Mouse (Mus musculus) skeletal muscle tissue, adult 2 months (tissue): Measurements from ENCODE around the gene Thsd7b.

Experiments used
- DNase-seq: peaks from one replicate; pipeline ENCODE4 v3.0.0-alpha.2; 2012; ENCODE audit warnings: low read depth, low spot score

Thsd7b gene

DNA sequence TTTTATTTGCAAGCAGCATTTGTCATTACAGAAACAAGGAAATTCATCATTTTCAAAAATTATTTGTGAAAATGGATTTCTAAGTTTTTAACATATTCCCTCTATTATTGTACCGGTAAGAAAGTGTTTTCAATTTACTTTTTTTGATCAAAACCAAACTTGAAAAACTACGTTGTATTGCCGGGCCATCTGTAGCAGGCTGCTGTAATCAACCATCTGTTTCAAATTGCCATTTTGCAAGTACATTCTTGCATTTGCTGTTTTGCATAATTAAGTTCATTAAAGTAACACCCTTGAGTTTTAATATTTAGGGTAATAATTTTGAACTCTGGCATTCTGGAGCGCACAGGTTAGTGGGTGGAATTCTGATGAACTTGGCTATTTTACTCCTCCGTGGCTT is 246.6 kb downstream of the Thsd7b start:
- DNase-seq = no peak

DNA sequence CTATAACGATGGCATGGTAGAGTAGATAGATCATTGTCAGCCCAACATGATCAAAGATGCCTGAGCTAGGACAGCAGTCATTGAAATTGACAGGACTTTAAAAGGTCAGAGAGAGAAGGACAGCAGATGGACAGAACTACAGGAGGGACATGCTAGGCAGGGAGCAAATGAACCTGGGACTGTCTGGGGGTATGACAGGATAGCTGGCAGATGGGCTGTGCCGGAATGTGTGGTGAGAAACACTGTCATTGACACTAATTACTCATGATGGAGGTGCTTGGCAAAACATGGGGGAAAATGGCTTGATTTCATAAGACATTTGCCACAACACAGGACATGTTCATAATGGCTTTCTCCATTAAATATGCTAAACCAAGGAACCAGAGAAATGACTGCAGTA is 253.9 kb downstream of the Thsd7b start:
- DNase-seq = no peak

DNA sequence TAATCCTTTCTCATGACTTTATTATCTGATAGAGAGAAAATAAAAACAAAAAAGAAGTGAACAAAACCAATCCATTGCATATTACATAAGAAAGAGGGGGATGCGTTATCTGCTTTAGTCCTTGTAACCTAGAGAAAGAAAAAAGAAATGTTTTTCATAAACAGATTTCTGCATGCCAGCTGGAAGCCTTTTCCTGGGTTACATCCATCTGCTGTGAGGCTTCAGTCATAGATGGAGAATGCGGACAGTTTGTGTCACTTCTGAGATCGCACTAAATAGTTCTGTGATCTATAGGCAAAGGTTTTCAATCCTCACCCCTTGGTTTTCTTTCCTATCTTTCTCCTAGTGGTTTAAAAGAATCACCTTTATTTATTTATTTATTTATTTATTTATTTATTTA is 259.1 kb downstream of the Thsd7b start:
- DNase-seq = no peak

DNA sequence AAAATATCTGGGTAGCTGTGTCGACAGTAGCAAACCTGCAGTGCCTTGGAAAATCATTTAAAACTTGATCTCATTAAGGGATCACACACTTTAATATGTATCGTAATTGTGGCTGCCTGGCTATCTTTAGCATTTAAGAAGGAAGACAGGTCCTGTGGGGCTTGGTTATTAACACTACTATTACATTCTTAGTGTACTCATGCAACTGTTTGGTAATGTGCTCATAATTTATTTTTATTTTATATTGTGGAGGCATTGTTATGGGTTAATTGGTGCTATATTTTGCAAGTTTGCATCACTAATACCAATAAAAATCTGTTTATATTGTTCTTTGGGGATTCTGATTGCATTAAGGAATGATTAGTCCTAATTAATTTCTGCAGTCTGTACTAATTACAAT is 265.4 kb downstream of the Thsd7b start:
- no peak for DNase-seq

DNA sequence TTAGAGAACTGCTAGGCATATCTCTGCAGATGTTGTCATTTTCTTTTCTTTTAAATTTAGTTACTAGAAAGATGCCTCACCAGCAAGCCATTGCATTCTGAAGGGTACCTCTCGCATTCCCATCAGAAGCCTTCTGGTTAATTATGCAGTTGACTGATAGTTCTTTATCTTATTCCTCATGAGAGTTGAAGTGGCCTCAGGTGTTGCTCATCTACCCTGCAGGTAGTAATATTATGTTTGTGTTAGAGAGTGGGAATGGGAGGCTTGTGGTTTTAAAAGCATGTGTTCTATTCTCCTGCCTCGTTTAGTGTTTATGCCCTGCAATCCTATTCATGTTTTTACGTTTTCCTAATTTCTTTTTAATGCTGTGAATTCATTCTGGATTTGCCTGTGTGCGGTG is 265.9 kb downstream of the Thsd7b start:
- no peak for DNase-seq

DNA sequence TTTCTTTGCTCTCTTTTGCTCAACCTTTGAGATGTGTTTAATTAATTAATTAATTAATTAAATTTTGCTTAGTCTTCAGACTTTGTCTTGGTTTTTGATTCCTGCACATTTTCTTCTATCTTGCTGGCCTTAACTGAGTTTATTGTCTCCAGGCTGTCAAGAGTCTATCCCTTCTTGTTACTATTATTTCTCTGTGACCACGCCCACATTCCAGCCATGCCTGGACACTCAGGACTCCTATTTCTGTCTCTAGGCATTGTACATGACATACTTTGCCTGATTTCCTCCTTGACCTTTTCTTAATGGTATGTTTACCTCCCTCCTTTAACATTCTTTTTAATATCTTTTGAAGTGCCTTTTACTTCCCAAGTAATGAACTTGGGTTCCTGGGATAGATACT is 267.6 kb downstream of the Thsd7b start:
- DNase-seq = no peak

DNA sequence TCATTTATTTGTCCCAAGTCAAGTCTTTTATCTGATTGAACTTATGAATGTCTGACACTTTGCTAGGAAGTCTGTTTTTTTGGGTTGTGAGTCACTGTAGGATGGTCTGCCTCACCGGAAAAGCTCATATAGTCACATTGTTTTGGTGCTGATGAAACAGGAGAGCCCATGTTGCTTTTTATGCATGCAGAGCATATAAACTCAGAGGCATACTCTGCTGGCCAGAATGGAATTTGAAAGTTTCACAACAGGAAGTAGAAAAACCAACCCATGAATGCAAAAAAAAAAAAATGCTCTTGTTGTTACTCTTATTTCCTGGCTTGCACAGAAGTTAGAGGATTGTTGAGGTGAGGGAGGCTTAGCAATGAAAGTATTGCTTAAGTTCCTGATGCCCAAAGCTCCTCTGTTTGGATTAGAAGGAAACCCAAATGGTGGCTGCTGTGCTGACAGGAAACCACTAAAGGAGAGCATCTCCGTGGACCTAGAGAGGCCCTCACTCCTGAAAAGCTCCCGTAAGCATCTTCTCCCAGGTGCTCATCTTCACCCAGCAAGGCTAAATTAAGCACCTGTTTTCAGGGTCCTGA is 269.6 kb downstream of the Thsd7b start:
- no peak for DNase-seq

DNA sequence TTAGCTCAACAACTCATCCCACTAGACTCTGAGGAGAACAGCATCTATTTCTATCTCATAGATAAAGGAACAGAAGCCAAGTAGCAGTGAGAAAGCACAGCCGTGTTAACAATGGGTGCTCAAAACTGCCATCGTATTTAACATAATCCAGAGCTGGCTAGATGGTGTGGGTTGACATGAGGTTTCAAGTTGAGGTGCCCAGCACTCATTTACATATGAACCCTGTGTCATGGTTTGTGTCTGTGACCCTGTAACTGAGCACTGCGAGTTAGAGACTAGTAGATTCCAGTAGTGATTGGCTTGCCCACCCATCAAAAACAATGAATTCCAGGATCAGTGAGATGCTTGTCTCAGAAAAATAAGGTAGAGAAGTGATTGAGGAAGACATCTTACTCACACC is 270.1 kb downstream of the Thsd7b start:
- DNase-seq = no peak

DNA sequence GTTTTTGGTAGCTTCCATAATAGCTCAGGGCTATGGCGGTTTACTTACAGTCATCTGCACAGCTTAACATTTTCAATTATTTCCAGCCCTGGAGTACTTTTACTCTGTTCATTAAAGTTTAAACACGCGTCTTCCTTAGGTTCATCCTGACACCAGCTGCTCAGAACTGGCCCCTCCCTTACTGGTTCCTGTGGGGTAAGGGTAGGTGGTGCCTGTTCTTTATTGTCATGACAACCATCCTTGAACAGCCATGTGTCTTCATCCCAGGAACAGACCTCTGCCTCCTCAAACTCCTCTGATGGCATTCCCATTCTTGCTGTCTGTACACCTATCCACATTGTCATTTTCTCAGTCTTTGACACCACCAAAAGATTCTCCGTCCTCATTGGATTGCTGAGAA is 285.0 kb downstream of the Thsd7b start:
- no peak for DNase-seq

DNA sequence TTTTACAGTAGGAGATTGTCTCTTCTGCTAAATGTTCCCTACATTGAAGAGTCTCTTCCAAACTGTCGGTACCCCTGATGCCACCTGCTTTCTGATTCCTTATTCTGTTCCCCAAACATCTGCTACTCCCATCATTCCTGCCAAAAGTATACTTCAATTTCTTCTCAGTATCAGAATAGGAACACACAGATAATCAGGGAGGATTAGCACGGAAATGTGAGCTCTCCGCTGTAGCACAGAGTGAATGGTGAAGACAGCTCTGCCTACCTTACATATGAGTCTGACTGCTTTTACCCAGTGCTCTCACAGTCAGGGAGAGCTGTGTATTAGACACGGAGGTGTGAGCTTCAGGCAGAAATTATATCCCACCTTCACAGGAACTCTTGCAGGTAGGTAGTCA is 286.0 kb downstream of the Thsd7b start:
- DNase-seq = no peak

DNA sequence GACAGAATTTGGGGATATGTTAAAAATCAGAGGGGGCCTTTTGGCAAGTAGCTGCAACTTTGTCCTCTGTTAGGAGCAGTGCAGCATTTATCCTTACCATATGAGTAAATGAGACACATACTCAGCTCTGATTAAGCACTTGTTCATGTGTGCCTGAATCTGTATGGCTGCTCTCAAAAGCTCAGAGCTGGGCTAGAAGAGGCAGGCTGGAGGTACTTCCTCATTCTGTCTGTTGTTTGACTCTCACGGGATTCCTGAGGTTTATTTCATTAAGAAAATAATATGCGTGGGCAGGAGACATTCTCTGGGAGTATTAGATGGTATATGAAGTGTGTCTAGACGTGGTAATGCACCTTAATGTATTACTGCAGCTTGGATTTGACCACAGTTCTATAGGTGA is 286.7 kb downstream of the Thsd7b start:
- DNase-seq = no peak

DNA sequence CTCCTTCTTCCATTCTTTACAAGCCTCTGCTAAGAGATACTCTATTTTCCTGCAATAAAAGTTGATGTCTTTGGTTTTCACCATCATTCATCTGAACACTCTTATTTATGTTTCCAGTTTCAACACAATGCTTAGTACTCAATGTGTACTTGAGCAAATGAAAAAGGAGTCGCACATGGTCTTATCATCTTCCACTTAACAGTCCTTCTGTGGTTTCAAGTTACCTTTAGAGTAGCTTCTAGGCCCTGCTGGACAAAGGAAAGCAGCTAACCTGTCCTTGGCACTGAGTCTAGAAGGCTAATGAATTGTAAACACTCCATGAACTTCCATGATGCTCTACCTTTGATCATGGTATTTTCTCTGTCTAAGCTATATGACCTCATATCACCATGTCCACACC is 289.6 kb downstream of the Thsd7b start:
- DNase-seq = no peak

DNA sequence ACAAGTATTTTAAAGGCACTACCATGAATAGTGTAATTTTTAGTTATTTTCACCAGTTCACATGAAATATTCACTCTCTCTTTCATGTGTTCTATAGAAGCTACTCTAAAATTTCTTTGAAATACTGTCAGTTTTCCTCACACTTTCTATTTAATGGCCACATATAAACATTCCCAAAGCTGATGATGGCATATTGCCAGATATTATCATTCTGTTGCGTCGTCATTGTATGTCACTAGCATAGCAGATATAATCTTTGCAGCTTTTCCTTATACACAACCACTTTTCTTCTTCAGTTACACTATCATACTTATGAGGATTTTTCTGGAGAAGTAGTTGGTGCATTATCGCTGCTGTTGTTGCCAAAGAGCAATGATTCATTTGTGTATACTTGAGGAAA is 297.4 kb downstream of the Thsd7b start:
- DNase-seq = no peak

DNA sequence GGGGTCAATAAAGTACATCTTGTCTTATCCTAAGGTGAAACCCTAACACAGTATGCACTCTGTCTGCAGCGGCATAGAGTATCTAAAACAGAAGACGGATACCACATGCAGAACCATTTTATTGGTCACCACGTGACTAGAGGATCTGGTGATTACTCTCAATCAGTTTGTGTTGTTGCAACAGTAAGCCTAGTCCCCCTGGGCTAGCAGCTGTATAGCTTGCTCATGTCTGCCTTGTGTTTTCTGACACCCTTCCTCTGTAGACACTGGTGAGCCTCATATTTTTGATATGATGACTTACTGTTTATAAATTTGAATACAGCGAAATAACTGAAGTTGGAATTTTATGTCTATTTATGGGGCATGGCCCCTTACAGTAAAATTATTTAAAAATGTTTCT is 306.9 kb downstream of the Thsd7b start:
- no peak for DNase-seq

DNA sequence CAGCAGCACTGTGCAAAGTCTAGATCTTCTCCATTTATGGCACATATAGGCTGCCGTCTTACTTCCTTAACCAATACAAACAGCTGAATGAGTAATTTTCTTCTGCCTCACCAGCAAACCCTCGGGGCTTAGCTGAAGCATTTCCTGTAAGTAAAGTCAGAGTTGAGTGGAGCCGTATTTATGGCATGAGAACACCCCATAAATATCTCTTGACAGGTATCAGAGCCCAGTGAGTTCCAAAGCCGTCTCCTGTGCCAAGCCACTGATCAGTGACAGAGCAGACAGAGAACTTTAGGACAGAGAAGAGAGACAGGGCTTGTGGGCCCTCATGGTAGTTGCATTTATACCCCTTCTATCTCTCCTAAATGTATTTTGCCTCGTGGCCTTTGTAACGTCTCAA is 313.5 kb downstream of the Thsd7b start:
- DNase-seq = no peak

DNA sequence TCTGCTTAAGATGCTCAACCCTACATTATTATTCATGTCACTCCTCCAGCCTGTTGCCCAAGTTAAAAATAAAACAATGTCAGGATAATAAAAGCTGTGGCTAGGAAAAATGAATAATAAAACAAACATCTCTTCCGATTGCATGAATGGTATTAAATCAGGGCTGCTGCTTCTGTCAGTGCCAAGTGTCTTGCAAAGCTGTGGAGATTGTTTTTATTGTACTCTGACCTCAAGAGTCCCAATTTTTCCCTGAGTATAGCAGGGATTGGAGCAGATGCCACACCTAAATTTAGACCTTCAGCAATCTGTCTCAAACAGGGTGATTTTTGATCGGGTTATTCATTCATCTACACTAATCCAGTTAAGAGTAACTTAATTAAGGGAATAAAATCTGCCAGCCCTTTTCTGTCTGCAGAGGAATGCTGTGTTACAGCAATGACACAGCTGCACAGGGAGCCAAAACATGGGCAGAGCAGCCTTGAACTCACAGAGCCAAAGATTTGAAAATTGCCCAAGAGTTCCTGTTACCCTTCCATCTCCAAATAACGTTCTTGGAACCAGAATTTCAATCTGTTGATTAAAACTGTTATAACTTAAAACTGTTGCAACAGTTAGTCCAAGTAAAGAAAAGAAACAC is 316.4 kb downstream of the Thsd7b start:
- DNase-seq = no peak

DNA sequence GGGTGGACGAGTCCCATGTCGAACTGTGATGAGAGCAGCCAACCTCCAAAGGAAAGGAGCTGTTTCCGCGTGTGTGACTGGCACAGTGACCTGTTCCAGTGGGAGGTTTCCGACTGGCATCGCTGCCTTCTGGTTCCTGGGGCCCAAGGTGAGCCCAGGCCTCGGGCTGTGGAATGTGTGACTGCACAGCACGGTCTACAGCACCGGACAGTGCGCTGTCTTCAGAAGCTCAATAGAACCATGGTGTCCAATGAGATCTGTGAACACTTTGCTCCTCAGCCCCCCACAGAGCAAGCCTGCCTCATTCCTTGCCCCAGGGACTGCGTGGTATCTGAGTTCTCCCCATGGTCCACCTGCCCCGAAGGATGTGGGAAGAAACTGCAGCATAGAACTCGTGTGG is 322.3 kb downstream of the Thsd7b start:
- no peak for DNase-seq

DNA sequence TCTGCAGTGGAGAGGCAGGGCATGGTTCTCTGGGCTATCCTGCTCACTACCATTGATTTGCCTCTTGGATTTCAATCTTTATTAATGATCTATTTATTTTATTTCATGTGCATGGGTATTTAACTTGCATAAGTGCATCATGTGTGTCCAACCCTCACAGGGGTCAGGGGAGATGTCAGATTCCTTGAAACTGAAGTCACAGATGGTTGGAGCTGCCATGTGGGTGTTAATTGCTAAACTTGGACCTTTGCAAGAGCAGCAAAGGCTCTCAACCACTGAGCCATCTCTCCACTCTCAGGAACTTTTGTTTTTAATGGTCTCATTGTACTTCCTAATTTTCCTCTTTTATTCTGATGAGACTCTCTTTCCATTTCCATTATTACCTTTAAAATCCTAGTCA is 327.8 kb downstream of the Thsd7b start:
- no peak for DNase-seq

DNA sequence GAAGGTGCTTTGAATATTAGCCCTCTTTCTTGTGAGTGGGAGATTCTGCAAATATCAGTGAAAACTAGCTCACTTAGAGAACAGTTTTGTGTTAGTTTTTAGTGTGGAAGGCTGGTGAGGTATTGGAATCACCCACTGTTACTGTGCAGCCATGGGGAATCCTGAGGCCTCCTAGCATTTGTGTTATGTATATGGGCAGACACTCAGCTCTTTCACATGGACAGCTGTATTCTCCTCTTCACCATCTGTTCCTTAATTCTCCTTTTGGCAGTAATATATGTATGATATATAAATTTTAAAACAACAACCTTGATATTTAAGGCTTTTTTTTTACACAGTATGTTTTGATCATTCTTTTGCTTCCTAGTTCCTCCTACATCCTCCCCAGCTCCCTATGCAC is 329.2 kb downstream of the Thsd7b start:
- no peak for DNase-seq

DNA sequence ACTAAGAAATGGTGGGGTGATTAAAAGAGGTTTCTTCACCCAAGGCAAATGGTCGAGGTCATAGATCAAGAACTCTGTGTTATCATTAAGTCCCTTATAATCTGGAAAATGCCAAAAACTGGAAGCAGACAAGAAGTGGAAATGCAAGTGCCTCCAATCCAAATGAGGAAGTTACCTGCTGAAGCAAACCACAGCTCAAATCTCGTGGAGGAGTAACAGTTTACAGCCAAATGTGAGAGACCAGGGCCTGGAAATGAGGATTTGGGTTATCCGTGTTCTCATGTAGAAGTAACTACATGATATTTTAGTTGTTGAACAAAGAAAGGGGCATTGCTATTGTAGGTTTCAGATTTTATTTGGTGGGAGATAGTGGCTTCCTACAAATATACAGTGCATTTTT is 335.3 kb downstream of the Thsd7b start:
- no peak for DNase-seq

DNA sequence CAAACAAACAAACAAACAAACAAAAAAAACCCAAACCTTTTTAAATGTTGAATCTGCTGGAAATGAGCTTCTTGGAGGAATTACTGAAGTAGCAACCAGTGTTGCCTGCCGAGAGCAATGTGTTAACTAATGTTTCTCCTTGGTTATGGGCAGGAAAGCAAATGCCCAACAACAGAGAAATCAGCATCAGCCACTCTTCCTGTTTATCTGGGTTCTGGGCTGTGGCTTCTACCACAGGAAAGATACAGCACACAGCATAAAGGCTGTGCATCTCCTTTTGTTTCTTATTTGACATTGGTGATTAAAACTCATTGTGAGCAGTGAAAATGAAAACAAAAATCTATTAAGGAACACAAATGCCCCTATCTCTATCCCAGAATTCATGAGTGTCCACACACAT is 343.0 kb downstream of the Thsd7b start:
- no peak for DNase-seq

DNA sequence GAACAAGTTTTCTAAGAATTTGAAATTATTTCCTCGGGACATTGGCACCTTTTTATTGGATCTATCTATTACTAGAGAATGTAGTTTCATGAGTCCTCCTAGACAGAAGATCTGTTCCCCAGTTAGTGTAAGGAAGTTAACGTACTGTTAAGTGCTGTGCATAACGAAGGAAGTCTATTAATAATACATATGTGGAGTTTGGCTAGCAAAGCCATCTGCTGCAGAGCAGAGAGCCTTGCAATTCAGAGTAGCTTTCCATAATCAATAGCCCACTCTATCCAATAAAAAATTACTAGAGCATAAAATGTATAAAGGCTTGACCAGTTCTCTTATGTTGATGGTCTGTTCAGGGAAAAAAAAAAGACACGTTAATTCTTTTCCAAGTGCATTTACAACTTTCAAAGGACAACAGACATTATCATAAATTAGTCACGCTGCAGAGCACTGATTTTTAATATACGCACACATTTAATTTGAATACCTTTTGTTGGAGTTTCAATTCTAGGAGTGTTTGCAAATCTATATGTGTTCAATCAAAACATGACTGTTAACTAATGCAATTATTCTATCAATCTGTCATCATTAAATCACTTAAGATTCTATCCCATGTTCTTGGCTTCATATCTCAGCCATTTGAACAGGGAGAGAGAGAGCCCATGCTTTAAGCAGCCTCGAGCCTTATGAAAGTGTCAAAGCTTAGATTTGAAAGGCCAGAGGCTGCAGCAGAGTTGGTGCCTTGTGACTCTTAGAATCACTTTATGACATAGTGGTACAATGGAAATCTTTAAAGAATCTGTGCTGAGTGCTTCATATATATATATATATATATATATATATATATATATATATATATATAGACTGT is 346.6 kb downstream of the Thsd7b start:
- no peak for DNase-seq

DNA sequence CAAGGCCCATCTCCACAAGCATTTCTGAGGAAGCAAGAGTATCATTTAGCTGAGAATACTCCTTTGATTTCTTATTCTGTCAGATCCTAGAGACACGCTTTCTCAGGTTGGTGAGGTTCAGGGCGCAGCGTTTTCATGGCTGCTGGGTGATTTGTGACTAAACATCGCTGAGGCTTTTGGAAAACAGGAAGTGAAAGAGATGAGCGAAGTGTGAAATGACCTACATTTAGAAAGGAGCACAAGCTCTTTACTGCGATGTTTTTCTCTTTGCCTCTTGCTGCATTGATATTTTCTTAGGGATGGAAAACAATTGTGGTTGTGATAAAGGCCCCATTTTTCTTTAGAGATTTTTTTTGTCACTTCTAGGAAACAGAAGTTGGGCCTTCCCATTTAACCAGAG is 351.4 kb downstream of the Thsd7b start:
- DNase-seq = no peak
